Comparison of ENCODE assay signal across 8 mouse cellular contexts in the genomic region with DNA sequence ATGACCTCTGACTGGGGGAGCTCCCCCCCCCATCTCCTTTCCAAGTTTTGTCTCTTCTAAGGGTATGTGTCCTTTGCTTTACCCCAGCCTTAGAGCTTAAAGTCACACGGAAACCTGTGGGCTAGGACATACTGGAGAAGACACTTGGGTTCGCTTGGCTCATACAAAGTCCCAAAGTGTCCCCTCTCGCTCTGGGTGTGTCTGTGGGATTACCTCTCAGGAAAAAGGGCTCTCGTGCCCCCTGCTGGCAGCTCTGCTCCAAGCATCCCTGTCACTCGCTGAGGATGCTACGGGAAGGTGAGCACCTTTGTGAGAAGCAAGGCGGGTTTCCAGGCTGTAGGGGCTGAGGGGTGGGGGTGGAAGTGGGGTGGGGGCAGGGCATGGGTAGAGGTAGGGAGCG. TPM values are rescaled to one million over a fixed set of nuclear protein-coding genes. Genes with fewer than 3 reads are reported as not detected.
A peak's percentile ranks its signal among the peaks of the same experiment; 100 is the strongest.
DNase-seq lines count a peak whose midpoint lies in the region; ATAC-seq lines count a peak whose summit lies in the region.

No protein-coding gene starts in this region.

- H3K4me1 ChIP-seq in hindbrain, embryonic 10.5 days (replicated peaks) = peaks cover 17% of the 10 kb centered on the region; the same call in 1 of the 2 replicates
- no peaks in the 10 kb centered on the region for H3K4me1 ChIP-seq in hindbrain, embryonic 12.5 days
- H3K4me1 ChIP-seq in embryonic facial prominence, embryonic 15.5 days = peaks cover 10% of the 10 kb centered on the region

- 20% methylated on average over 8 of the region's 8 CpGs for WGBS in hindbrain, embryonic 10.5 days
- WGBS in hindbrain, embryonic 12.5 days = 19% methylated on average over 8 of the region's 8 CpGs
- whole genome bisulfite sequencing in embryonic facial prominence, embryonic 15.5 days = 10% methylated on average over 8 of the region's 8 CpGs

- no peak for ATAC-seq in hindbrain, embryonic 12.5 days (ENCODE audit: low FRiP score)
- ATAC-seq in embryonic facial prominence, embryonic 15.5 days (ENCODE audit: insufficient number of reproducible peaks, low FRiP score, low TSS enrichment, low read depth) = 0 out of 2 replicates have a peak, but pooled peaks have one; percentile 56
- ATAC-seq in megakaryocyte progenitor cell, adult 5-6 weeks (replicated peaks; ENCODE audit: poor library complexity) = peak; percentile 86

- no peak overlapping the region for H3K4me2 ChIP-seq in hindbrain, embryonic 12.5 days (replicated peaks)
- 0 out of 2 replicates have a peak overlapping the region, but pooled peaks have one; percentile 2 for H3K4me2 ChIP-seq in embryonic facial prominence, embryonic 15.5 days (replicated peaks)

- peaks cover 18% of the 10 kb centered on the region for H3K27me3 ChIP-seq in hindbrain, embryonic 10.5 days (ENCODE audit: insufficient read depth, poor library complexity, severe bottlenecking)
- peaks cover 7% of the 10 kb centered on the region for H3K27me3 ChIP-seq in hindbrain, embryonic 12.5 days
- H3K27me3 ChIP-seq in embryonic facial prominence, embryonic 15.5 days = no peaks in the 10 kb centered on the region

- no peaks in the 10 kb centered on the region for H3K9me3 ChIP-seq in hindbrain, embryonic 10.5 days
- H3K9me3 ChIP-seq in hindbrain, embryonic 12.5 days (replicated peaks) = no peaks in the 10 kb centered on the region
- no peaks in the 10 kb centered on the region for H3K9me3 ChIP-seq in embryonic facial prominence, embryonic 15.5 days (replicated peaks)

- H3K9ac ChIP-seq in hindbrain, embryonic 12.5 days = no peak overlapping the region
- no peak overlapping the region for H3K9ac ChIP-seq in embryonic facial prominence, embryonic 15.5 days

- H3K4me3 ChIP-seq in hindbrain, embryonic 10.5 days = no peak overlapping the region
- no peak overlapping the region for H3K4me3 ChIP-seq in hindbrain, embryonic 12.5 days
- H3K4me3 ChIP-seq in embryonic facial prominence, embryonic 15.5 days (replicated peaks) = no peak overlapping the region

- intact Hi-C loops in heart, postnatal 14 days (cut with DNase I) = loop anchor here (1.0 kb wide), 2 partner anchors 92 to 157 kb away; no protein-coding TSS in a partner anchor

- H3K27ac ChIP-seq in hindbrain, embryonic 10.5 days = no peak overlapping the region; the same call in 1 of the 2 replicates
- H3K27ac ChIP-seq in hindbrain, embryonic 12.5 days = no peak overlapping the region
- H3K27ac ChIP-seq in embryonic facial prominence, embryonic 15.5 days (replicated peaks) = no peak overlapping the region

- H3K36me3 ChIP-seq in hindbrain, embryonic 10.5 days = no peaks in the 10 kb centered on the region
- no peaks in the 10 kb centered on the region for H3K36me3 ChIP-seq in hindbrain, embryonic 12.5 days
- no peaks in the 10 kb centered on the region for H3K36me3 ChIP-seq in embryonic facial prominence, embryonic 15.5 days

- DNase-seq in hindbrain, embryonic 10.5 days (ENCODE audit: low spot score) = peak; percentile 80
- peak; percentile 76 for DNase-seq in adrenal gland, postnatal 25 days
- peak; percentile 80 to 83 for DNase-seq in heart, postnatal 14 days
- DNase-seq in layer of hippocampus, adult 9-11 months = peak; percentile 43
- DNase-seq in spleen, postnatal 4 days (ENCODE audit: low spot score in 2 of 2) = peak; percentile 54 to 83

RNA-seq across cellular contexts. Expression of a gene that starts 38.3 kb away (rescaled TPM):
- 4.8 and 5.1 TPM in 2 replicates for polyA plus RNA-seq in hindbrain, embryonic 10.5 days (2016; fragmentation: Nextera tagmentation; extraction: Ambion mirVana)
- polyA plus RNA-seq in hindbrain, embryonic 12.5 days (2016; fragmentation: Nextera tagmentation; extraction: Ambion mirVana) = 5.2 and 5.9 TPM in 2 replicates
- total RNA-seq in adrenal gland, postnatal 25 days (2021) = 12.8 and 15.2 TPM in 2 replicates
- 12.3 and 12.4 TPM in 2 replicates for polyA plus RNA-seq in embryonic facial prominence, embryonic 15.5 days (2015; fragmentation: Nextera tagmentation; extraction: Ambion mirVana)
- 10 to 100 TPM; 27.2 to 29.1 TPM for total RNA-seq in heart, postnatal 14 days (2021)
- total RNA-seq in megakaryocyte progenitor cell, adult 5-6 weeks (2015) = 10.8 and 14.2 TPM in 2 replicates
- 11.2 and 11.5 TPM in 2 replicates for total RNA-seq in megakaryocyte progenitor cell, adult 5-6 weeks (2017)

RNA-seq across cellular contexts. Expression of a gene that starts 57.9 kb away (rescaled TPM):
- 3.9 and 4.2 TPM in 2 replicates for polyA plus RNA-seq in hindbrain, embryonic 10.5 days (2016; fragmentation: Nextera tagmentation; extraction: Ambion mirVana)
- polyA plus RNA-seq in hindbrain, embryonic 12.5 days (2016; fragmentation: Nextera tagmentation; extraction: Ambion mirVana) = 3.9 and 4.8 TPM in 2 replicates
- total RNA-seq in adrenal gland, postnatal 25 days (2021) = 7.0 TPM in 2 replicates
- polyA plus RNA-seq in embryonic facial prominence, embryonic 15.5 days (2015; fragmentation: Nextera tagmentation; extraction: Ambion mirVana) = 5.1 and 5.3 TPM in 2 replicates
- total RNA-seq in heart, postnatal 14 days (2021) = 1 to 10 TPM; 3.5 to 4.0 TPM
- 4.5 and 4.8 TPM in 2 replicates for total RNA-seq in megakaryocyte progenitor cell, adult 5-6 weeks (2015)
- 3.9 and 4.5 TPM in 2 replicates for total RNA-seq in megakaryocyte progenitor cell, adult 5-6 weeks (2017)
